Mouse (Mus musculus) ES-E14 (cell line): ENCODE data around the gene Guca1b.

Experiments used
- CHD2 ChIP-seq: IDR thresholded peaks from 2 replicates; pipeline ENCODE4 v1.6.1; 2014; ENCODE audit warnings: mild to moderate bottlenecking, low read depth, low read length, inconsistent platforms
- HCFC1 ChIP-seq: IDR thresholded peaks from 2 replicates; pipeline ENCODE4 v1.6.1; 2012; ENCODE audit warnings: low read length, inconsistent platforms, borderline replicate concordance; ENCODE audit not compliant: insufficient read depth
- MAFK ChIP-seq: IDR thresholded peaks from 2 replicates; pipeline ENCODE4 v1.6.1; 2014; ENCODE audit warnings: mild to moderate bottlenecking, low read depth, low read length, inconsistent platforms; ENCODE audit not compliant: insufficient read depth
- ZC3H11A ChIP-seq: IDR thresholded peaks from 2 replicates; pipeline ENCODE4 v1.6.1; 2012; ENCODE audit warnings: low read depth, mild to moderate bottlenecking, inconsistent platforms, low read length, borderline replicate concordance

- TF ChIP-seq HCFC1 (no peak), CHD2 (no peak), MAFK (no peak), ZC3H11A (no peak)
These were observed 1.1 kb upstream of the Guca1b start for GRCm38 (mm10) chr17:47384064-47384463.
